Mouse (Mus musculus) intestine, postnatal 0 days (tissue): ENCODE results near the gene Cip2a. TPM values are rescaled to one million over a fixed set of nuclear protein-coding genes. Genes with fewer than 3 reads are reported as not detected.

Experiments used
- ATAC-seq: fragments of 200-750 bp; cut with Nextera tagmentation; 2 replicates; pipeline ENCODE4 v1.8.0; 2017; ENCODE audit warnings: mild to moderate bottlenecking, moderate TSS enrichment, moderate library complexity
- H3K27ac ChIP-seq: fragments of 300-500 bp; sonication (generic); 2 replicates; pipeline ENCODE4 v1.5.1; 2014; ENCODE audit warnings: mild to moderate bottlenecking, low read depth, low read length, moderate library complexity
- H3K27me3 ChIP-seq: fragments of 300-500 bp; sonication (generic); replicated peaks from 2 replicates; pipeline ENCODE4 v1.6.1; 2014; ENCODE audit warnings: low read length, mixed read lengths; ENCODE audit not compliant: control insufficient read depth, insufficient read depth
- H3K36me3 ChIP-seq: fragments of 300-500 bp; sonication (generic); 2 replicates; pipeline ENCODE4 v1.6.1; 2014; ENCODE audit warnings: mild to moderate bottlenecking, moderate library complexity; ENCODE audit not compliant: control insufficient read depth, insufficient read depth
- H3K4me1 ChIP-seq: fragments of 300-500 bp; sonication (generic); replicated peaks from 2 replicates; pipeline ENCODE4 v1.6.1; 2014; ENCODE audit warnings: antibody characterized with exemption, low read length, mixed read lengths; ENCODE audit not compliant: control insufficient read depth, insufficient read depth
- H3K4me2 ChIP-seq: fragments of 300-500 bp; sonication (generic); replicated peaks from 2 replicates; pipeline ENCODE4 v1.6.1; 2014; ENCODE audit warnings: low read depth, mild to moderate bottlenecking, moderate library complexity
- H3K4me3 ChIP-seq: fragments of 300-500 bp; sonication (generic); 2 replicates; pipeline ENCODE4 v1.5.1; 2014; ENCODE audit warnings: low read depth, low read length
- H3K9ac ChIP-seq: fragments of 300-500 bp; sonication (generic); 2 replicates; pipeline ENCODE4 v1.6.1; 2014; ENCODE audit warnings: mild to moderate bottlenecking, low read depth, low read length
- H3K9me3 ChIP-seq: fragments of 300-500 bp; sonication (generic); 2 replicates; pipeline ENCODE4 v1.6.1; 2016; ENCODE audit warnings: mixed run types; ENCODE audit not compliant: control insufficient read depth
- CTCF ChIP-seq: sonication (generic); IDR thresholded peaks from 2 replicates; pipeline ENCODE4 v1.5.1; 2016; ENCODE audit warnings: low read depth, mild to moderate bottlenecking, control low read depth, antibody characterized with exemption, moderate library complexity
- WGBS: fragments of 180-500 bp; shearing (Covaris S2); extraction: QIAGEN DNeasy Blood & Tissue Kit; methylation state at CpG from one replicate; pipeline ENCODE4 v1.1.7; 2014; 5-methylcytosine and 5-hydroxymethylcytosine counted together
- polyA plus RNA-seq: library from polyadenylated mRNA; unstranded; fragments of >200 nt; fragmentation: Nextera tagmentation; extraction: Ambion mirVana; gene quantifications from 2 replicates; pipeline ENCODE4 v1.2.1, GENCODE M21; 2015

The Cip2a gene
- polyA plus RNA-seq, 1 experiment from 2014 or later, result 6.2 TPM

- no peaks in the 10 kb centered on the region for H3K36me3 ChIP-seq
- H3K4me2 ChIP-seq, result no peak overlapping the region
- no peaks in the 10 kb centered on the region for H3K4me1 ChIP-seq
- no peaks in the 10 kb centered on the region for H3K27me3 ChIP-seq
- WGBS, result 77% methylated on average over 4 of the region's 4 CpGs
- H3K9ac ChIP-seq, result no peak overlapping the region
- no peak for ATAC-seq
- H3K27ac ChIP-seq, result no peak overlapping the region
- TF ChIP-seq CTCF, result no peak
- no peaks in the 10 kb centered on the region for H3K9me3 ChIP-seq
- no peak overlapping the region for H3K4me3 ChIP-seq
These were observed 43.8 kb downstream of the Cip2a start for GRCm38 (mm10) chr16:49037771-49038170.

GRCm38 (mm10) chr16:49040554-49041221 is 46.7 kb downstream of the Cip2a start:
- no peak overlapping the region for H3K4me2 ChIP-seq
- no peaks in the 10 kb centered on the region for H3K36me3 ChIP-seq
- no peak overlapping the region for H3K9ac ChIP-seq
- H3K27ac ChIP-seq, result no peak overlapping the region
- WGBS, result 77% methylated on average over 3 of the region's 3 CpGs
- H3K4me1 ChIP-seq, result no peaks in the 10 kb centered on the region
- ATAC-seq, result no peak
- TF ChIP-seq CTCF, result no peak
- no peaks in the 10 kb centered on the region for H3K27me3 ChIP-seq
- H3K9me3 ChIP-seq, result no peaks in the 10 kb centered on the region
- no peak overlapping the region for H3K4me3 ChIP-seq

DNA sequence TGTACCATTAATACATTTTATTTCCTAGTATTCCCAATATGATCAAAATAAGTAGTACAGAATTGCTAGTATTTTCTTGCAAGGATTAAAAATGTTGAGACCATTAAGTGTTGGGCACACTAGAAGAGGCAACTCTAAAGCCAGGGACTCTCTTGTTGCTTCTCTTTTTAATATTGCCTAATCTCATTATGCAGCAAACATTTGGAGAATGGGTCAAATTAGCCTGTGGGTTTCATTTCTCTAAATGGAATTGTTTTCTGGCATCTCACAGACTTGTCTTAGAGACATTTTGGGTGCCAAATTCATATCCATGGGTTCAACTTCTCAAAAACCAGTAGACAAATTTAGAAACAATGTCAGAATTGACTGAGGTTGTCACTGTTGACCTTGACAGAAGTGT is 55.2 kb downstream of the Cip2a start:
- no peak overlapping the region for H3K4me3 ChIP-seq

GRCm38 (mm10) chr16:49057186-49057585 is 63.2 kb downstream of the Cip2a start, which contains the start of gene Myh15:
TSS of gene Myh15 (plus strand) at chr16:49057486.
- H3K4me1 ChIP-seq, result no peaks in the 10 kb centered on the region
- no peak for ATAC-seq
- 94% methylated on average over 1 of the region's 1 CpGs for WGBS
- no peak within 1 kb of the TSS for H3K27ac ChIP-seq
- no peak within 1 kb of the TSS for H3K4me2 ChIP-seq
- H3K4me3 ChIP-seq, result no peak within 1 kb of the TSS
- no peaks in the 10 kb centered on the region for H3K27me3 ChIP-seq
- no peaks in the 10 kb centered on the region for H3K9me3 ChIP-seq
- no peak within 1 kb of the TSS for H3K9ac ChIP-seq
- TF ChIP-seq CTCF, result no peak
- no peaks in the 10 kb centered on the region for H3K36me3 ChIP-seq

More for the DNA sequence above, 55.2 kb downstream of the Cip2a start:
- H3K4me2 ChIP-seq, result no peak overlapping the region
- no peaks in the 10 kb centered on the region for H3K4me1 ChIP-seq
- no peak for TF ChIP-seq CTCF
- no peaks in the 10 kb centered on the region for H3K36me3 ChIP-seq
- H3K9me3 ChIP-seq, result no peaks in the 10 kb centered on the region
- H3K27ac ChIP-seq, result no peak overlapping the region
- H3K27me3 ChIP-seq, result no peaks in the 10 kb centered on the region
- no peak for ATAC-seq
- H3K9ac ChIP-seq, result no peak overlapping the region

Other genes starting within 250 kb of the Cip2a start
- 0.13 and 0.33 TPM in 2 replicates for gene Trat1, start 222.2 kb upstream of the Cip2a start, polyA plus RNA-seq
- 0.17 TPM in 1 of 2 replicates, not detected in the other for gene Retnlb, start 177.3 kb upstream of the Cip2a start, polyA plus RNA-seq
- gene Retnla, start 151.6 kb upstream of the Cip2a start, polyA plus RNA-seq, result not detected in 2 replicates
- 1.3 and 1.7 TPM in 2 replicates for gene Retnlg, start 121.6 kb upstream of the Cip2a start, polyA plus RNA-seq
- gene Dzip3, start within 50 bp of the Cip2a start, polyA plus RNA-seq, result 4.2 and 4.8 TPM in 2 replicates
- not detected in 2 replicates for gene Myh15, start 63.3 kb downstream of the Cip2a start, polyA plus RNA-seq